Mouse (Mus musculus): ENCODE measurements around the gene Cdca7l. TPM values are rescaled to one million over a fixed set of nuclear protein-coding genes. Genes with fewer than 3 reads are reported as not detected.

Gene Cdca7l
- polyA plus RNA-seq, 1 experiment = 13.7 TPM

DNA sequence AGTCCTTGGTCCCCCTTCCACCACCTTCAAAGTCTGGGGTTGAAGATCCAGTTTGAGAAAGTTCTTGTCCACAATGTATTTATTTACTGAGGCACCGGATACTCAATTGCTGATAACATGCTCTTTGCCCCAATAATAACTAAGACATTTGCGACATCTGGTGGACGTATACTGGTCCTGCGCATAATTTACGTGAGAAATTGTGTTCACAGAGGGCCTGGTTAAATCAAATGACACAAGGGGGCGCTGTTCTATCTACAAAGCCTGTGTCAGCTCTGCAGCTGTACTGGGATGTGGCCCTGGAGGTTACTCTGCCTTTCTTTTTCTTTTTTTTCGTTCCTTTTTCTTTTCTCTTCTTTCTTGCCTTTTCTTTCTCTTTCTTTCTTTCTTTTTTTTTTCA is 39.2 kb upstream of the Cdca7l start:
- no peak overlapping the region for H3ac ChIP-seq (ENCODE audit: control insufficient read depth, insufficient read length, low read depth)
- no peaks in the 10 kb centered on the region for H3K79me3 ChIP-seq (ENCODE audit: low read depth)

DNA sequence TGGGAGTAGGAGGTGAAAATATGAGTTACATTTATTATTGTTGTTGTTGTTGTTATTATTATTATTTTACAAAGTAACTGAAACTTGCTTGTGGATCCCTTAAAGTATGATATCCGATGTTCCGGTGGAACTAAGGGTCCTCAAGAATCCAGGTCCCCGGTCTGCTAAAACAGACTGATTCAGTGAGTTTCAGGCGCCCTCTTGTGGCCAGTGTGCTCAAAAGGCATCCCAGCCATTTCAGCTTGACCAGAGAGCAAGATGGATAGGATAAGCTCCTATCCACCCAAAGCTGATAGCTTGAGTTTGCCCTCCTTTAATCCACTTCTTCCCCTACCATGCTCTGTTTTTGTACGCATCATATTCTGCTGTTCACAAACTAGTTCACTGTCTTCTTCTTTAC is 35.0 kb upstream of the Cdca7l start:
- H3K36me3 ChIP-seq (ENCODE audit: control insufficient read depth, insufficient read depth) = no peaks in the 10 kb centered on the region
- H3K4me3 ChIP-seq (ENCODE audit: insufficient read depth, poor library complexity, severe bottlenecking) = no peak overlapping the region
- H3K27me3 ChIP-seq (ENCODE audit: control insufficient read depth, insufficient read depth, insufficient read length) = peaks cover 9% of the 10 kb centered on the region
- no peaks in the 10 kb centered on the region for H3K79me3 ChIP-seq (ENCODE audit: low read depth)
- H3ac ChIP-seq (ENCODE audit: control insufficient read depth, insufficient read length, low read depth) = no peak overlapping the region
- TF ChIP-seq MYOG (IDR thresholded peaks at IDR 0.05; ENCODE audit: control insufficient read depth, extremely low read depth, insufficient read length) (no peak), CTCF (IDR thresholded peaks at IDR 0.05; ENCODE audit: control insufficient read depth, insufficient read depth, insufficient read length) (peak; percentile 64)
- no peaks in the 10 kb centered on the region for H3K79me2 ChIP-seq (ENCODE audit: control insufficient read depth, insufficient read depth)

More for the DNA sequence above, 39.2 kb upstream of the Cdca7l start:
- H3K36me3 ChIP-seq (ENCODE audit: control insufficient read depth, insufficient read depth) = no peaks in the 10 kb centered on the region
- no peaks in the 10 kb centered on the region for H3K79me2 ChIP-seq (ENCODE audit: control insufficient read depth, insufficient read depth)
- peaks cover 4% of the 10 kb centered on the region for H3K27me3 ChIP-seq (ENCODE audit: control insufficient read depth, insufficient read depth, insufficient read length)
- no peak overlapping the region for H3K4me3 ChIP-seq (ENCODE audit: insufficient read depth, poor library complexity, severe bottlenecking)
- peak; percentile 52 for TF ChIP-seq CTCF (IDR thresholded peaks at IDR 0.05; ENCODE audit: control insufficient read depth, insufficient read depth, insufficient read length)
- TF ChIP-seq USF1 (IDR thresholded peaks at IDR 0.05; ENCODE audit: low read depth) = no peak

DNA sequence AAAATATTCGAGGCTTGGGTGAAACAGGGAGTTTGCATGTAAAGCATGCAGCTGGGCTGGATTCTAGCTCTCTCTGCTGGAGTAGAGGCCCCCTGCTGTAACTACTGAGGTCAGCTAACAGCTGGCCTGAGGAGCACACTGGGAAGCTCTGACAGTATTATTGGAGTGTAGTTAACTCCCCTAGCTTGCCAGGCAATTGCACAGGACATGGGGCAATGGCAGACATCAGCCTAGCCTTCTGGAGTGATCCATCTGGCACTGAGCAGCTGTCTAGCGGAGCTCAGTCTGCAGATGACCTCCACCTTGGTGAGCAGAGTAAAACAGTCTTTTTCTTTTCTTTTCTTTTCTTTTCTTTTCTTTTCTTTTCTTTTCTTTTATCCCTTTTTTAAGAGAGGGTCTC is 33.9 kb upstream of the Cdca7l start:
- TF ChIP-seq USF1 (IDR thresholded peaks at IDR 0.05; ENCODE audit: low read depth) = no peak
- no peak for TF ChIP-seq MAX (IDR thresholded peaks at IDR 0.05)
- no peak for TF ChIP-seq FOSL1 (IDR thresholded peaks at IDR 0.05; ENCODE audit: insufficient read depth, low read length, poor library complexity, severe bottlenecking)
- no peak for TF ChIP-seq CTCF (IDR thresholded peaks at IDR 0.05; ENCODE audit: control insufficient read depth, insufficient read depth, insufficient read length)
- no peak for TF ChIP-seq CEBPB (IDR thresholded peaks at IDR 0.05; ENCODE audit: low read depth)
- Histone ChIP-seq H3K4me3 (ENCODE audit: insufficient read depth, poor library complexity, severe bottlenecking) (no peak overlapping the region), H3K36me3 (ENCODE audit: control insufficient read depth, insufficient read depth) (no peaks in the 10 kb centered on the region), H3K27me3 (ENCODE audit: control insufficient read depth, insufficient read depth, insufficient read length) (peaks cover 9% of the 10 kb centered on the region), H3ac (ENCODE audit: control insufficient read depth, insufficient read length, low read depth) (no peak overlapping the region), H3K79me3 (ENCODE audit: low read depth) (no peaks in the 10 kb centered on the region), H3K79me2 (ENCODE audit: control insufficient read depth, insufficient read depth) (no peaks in the 10 kb centered on the region)

DNA sequence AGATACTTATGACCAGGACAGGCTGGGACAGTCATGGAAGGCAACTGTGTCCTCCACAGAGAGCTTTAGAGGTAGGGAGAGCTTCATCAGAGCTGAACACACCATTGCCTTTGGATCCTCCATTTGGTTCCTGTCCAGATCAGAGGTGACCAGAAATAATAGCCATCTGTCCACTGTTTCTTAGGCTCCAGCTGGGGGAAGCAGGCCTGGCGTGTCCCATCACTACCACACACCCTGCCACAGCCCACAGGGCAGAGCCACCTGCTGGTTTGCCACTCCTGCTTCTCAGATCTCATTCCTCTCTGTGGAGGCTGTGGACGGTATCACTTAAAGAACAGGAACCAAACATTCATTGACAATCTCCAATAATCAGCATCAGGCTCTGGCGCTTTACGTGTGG is 32.9 kb upstream of the Cdca7l start:
- no peak overlapping the region for H3ac ChIP-seq (ENCODE audit: control insufficient read depth, insufficient read length, low read depth)
- no peaks in the 10 kb centered on the region for H3K79me3 ChIP-seq (ENCODE audit: low read depth)
- no peaks in the 10 kb centered on the region for H3K79me2 ChIP-seq (ENCODE audit: control insufficient read depth, insufficient read depth)
- no peak overlapping the region for H3K4me3 ChIP-seq (ENCODE audit: insufficient read depth, poor library complexity, severe bottlenecking)
- peaks cover 9% of the 10 kb centered on the region for H3K27me3 ChIP-seq (ENCODE audit: control insufficient read depth, insufficient read depth, insufficient read length)
- H3K36me3 ChIP-seq (ENCODE audit: control insufficient read depth, insufficient read depth) = no peaks in the 10 kb centered on the region
- TF ChIP-seq MYOG (IDR thresholded peaks at IDR 0.05; ENCODE audit: control insufficient read depth, extremely low read depth, insufficient read length) = no peak
- no peak for TF ChIP-seq USF1 (IDR thresholded peaks at IDR 0.05; ENCODE audit: low read depth)

DNA sequence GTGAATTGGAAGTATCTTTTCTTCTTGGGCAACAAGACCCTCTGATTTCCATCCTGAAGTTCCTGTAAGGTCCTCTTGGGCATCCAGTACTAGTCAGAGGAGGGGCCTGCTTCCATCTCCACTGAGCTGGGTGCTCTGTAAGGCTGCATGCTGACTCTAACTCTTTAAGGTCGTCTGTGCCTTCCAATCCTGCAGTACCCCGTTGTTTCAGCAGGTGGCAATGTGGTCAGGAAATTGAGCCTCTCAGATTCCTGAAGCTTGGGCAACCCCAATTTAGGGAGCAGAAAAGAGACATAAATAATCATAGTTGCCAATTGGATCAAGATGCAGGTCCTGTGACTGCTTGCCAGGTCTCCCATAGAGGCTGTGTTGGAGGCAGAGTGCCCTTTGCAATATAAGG is 31.5 kb upstream of the Cdca7l start:
- peaks cover 9% of the 10 kb centered on the region for H3K27me3 ChIP-seq (ENCODE audit: control insufficient read depth, insufficient read depth, insufficient read length)
- H3K4me3 ChIP-seq (ENCODE audit: insufficient read depth, poor library complexity, severe bottlenecking) = no peak overlapping the region
- H3K79me3 ChIP-seq (ENCODE audit: low read depth) = no peaks in the 10 kb centered on the region
- no peaks in the 10 kb centered on the region for H3K36me3 ChIP-seq (ENCODE audit: control insufficient read depth, insufficient read depth)
- no peak for TF ChIP-seq MYOD1 (IDR thresholded peaks at IDR 0.05; ENCODE audit: control insufficient read depth, insufficient read length, low read depth)
- no peak for TF ChIP-seq USF1 (IDR thresholded peaks at IDR 0.05; ENCODE audit: low read depth)
- TF ChIP-seq CTCF (IDR thresholded peaks at IDR 0.05; ENCODE audit: control insufficient read depth, insufficient read depth, insufficient read length) = no peak
- no peak for TF ChIP-seq FOSL1 (IDR thresholded peaks at IDR 0.05; ENCODE audit: insufficient read depth, low read length, poor library complexity, severe bottlenecking)
- TF ChIP-seq MAX (IDR thresholded peaks at IDR 0.05) = no peak
- no peak for TF ChIP-seq MYOG (IDR thresholded peaks at IDR 0.05; ENCODE audit: control insufficient read depth, extremely low read depth, insufficient read length)
- no peak for TF ChIP-seq CEBPB (IDR thresholded peaks at IDR 0.05; ENCODE audit: low read depth)
- no peaks in the 10 kb centered on the region for H3K79me2 ChIP-seq (ENCODE audit: control insufficient read depth, insufficient read depth)
- H3ac ChIP-seq (ENCODE audit: control insufficient read depth, insufficient read length, low read depth) = no peak overlapping the region

DNA sequence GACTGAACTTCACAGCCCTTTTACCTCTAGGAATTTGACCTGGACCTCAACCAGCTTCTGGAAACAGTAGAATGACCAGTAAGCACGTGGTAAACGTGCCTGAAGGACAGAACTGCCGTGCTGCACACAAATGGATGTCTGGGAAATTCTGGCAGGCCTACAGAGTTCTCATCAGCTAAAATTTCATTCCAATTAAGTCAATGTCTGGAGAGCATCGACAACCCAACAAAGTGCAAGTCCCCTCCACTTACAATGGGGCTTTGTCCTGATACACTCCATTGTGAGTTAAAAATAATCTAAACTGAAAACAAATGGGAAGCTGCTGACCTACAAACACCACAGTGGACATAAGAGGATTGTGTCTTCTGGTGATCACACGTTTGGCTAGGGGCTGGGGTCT is 27.2 kb upstream of the Cdca7l start:
- TF ChIP-seq MAX (IDR thresholded peaks at IDR 0.05) (no peak), CEBPB (IDR thresholded peaks at IDR 0.05; ENCODE audit: low read depth) (no peak), CTCF (IDR thresholded peaks at IDR 0.05; ENCODE audit: control insufficient read depth, insufficient read depth, insufficient read length) (no peak), FOSL1 (IDR thresholded peaks at IDR 0.05; ENCODE audit: insufficient read depth, low read length, poor library complexity, severe bottlenecking) (no peak), MYOD1 (IDR thresholded peaks at IDR 0.05; ENCODE audit: control insufficient read depth, insufficient read length, low read depth) (no peak), USF1 (IDR thresholded peaks at IDR 0.05; ENCODE audit: low read depth) (no peak), MYOG (IDR thresholded peaks at IDR 0.05; ENCODE audit: control insufficient read depth, extremely low read depth, insufficient read length) (no peak)
- no peak overlapping the region for H3ac ChIP-seq (ENCODE audit: control insufficient read depth, insufficient read length, low read depth)
- H3K4me3 ChIP-seq (ENCODE audit: insufficient read depth, poor library complexity, severe bottlenecking) = no peak overlapping the region
- H3K79me3 ChIP-seq (ENCODE audit: low read depth) = no peaks in the 10 kb centered on the region
- no peaks in the 10 kb centered on the region for H3K79me2 ChIP-seq (ENCODE audit: control insufficient read depth, insufficient read depth)
- H3K36me3 ChIP-seq (ENCODE audit: control insufficient read depth, insufficient read depth) = no peaks in the 10 kb centered on the region
- H3K27me3 ChIP-seq (ENCODE audit: control insufficient read depth, insufficient read depth, insufficient read length) = no peaks in the 10 kb centered on the region

Measured in C2C12 (cell line).